In the genomic region with DNA sequence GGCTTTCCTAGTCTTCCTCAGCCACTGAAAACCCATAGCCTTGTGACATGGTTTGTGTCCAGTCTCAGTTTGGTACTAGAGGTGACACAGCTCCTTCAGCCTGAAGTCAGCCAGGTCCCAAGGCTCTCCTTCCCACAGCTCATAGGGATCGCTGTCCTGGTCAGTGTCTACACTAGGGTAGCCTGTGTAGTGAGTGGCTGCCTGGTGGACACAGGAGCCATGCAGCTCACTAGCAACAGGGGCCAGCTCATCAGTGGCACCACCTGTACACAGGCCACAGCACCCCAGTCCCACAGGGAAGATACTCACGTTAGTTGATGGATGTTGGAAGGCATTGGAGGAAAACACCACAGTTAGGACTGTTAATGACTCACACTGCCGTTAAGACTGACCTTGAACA, we compare ENCODE assay signal across 10 mouse cellular contexts.
"Had no signal": no experiment of that assay in that cellular context is flagged by ENCODE, and none has a peak within 500 bp of the region (broad histone marks: within the 10 kb centered on the region; RNA-seq: fewer than 3 reads in every experiment).

No protein-coding gene starts in this region.

- H3K4me1 ChIP-seq: limb, embryonic 15.5 days; midbrain, embryonic 13.5 days; neural tube, embryonic 15.5 days had no signal

- H3K9ac ChIP-seq: limb, embryonic 15.5 days; liver, embryonic 14.5 days; midbrain, embryonic 13.5 days; neural tube, embryonic 15.5 days had no signal

- ATAC-seq: midbrain, embryonic 13.5 days had no signal

- H3K4me2 ChIP-seq: limb, embryonic 15.5 days; midbrain, embryonic 13.5 days; neural tube, embryonic 15.5 days had no signal

- H3K9me3 ChIP-seq: limb, embryonic 15.5 days; midbrain, embryonic 13.5 days; neural tube, embryonic 15.5 days had no signal

- DNase-seq: kidney, postnatal 14 days; layer of hippocampus, postnatal 36 days; lung, adult 18-20 months; right cerebral cortex, adult 18-20 months; right cerebral cortex, postnatal 25 days; thymus, postnatal 4 days had no signal

- H3K27me3 ChIP-seq: limb, embryonic 15.5 days; midbrain, embryonic 13.5 days; neural tube, embryonic 15.5 days had no signal

- H3K4me3 ChIP-seq: limb, embryonic 15.5 days; midbrain, embryonic 13.5 days; neural tube, embryonic 15.5 days had no signal

- H3K27ac ChIP-seq: limb, embryonic 15.5 days; liver, embryonic 14.5 days; midbrain, embryonic 13.5 days; neural tube, embryonic 15.5 days had no signal
